Mouse (Mus musculus): ENCODE measurements around the gene Hsf2bp. TPM values are rescaled to one million over a fixed set of nuclear protein-coding genes. Genes with fewer than 3 reads are reported as not detected.

Gene Hsf2bp
- total and polyA plus RNA-seq, 3 experiments, result 0.04 to 0.15 TPM; not detected in 1

GRCm38 (mm10) chr17:31912387-31912786 lies 123.8 kb downstream of the Hsf2bp start:
- no peak for DNase-seq (ENCODE audit: low read depth, low spot score)
- no peak overlapping the region for H3K9ac ChIP-seq (ENCODE audit: control insufficient read depth, low read depth, low read length, poor library complexity, severe bottlenecking)
- H3K4me3 ChIP-seq (ENCODE audit: control insufficient read depth in 1 of 2, insufficient read depth in 1 of 2, low read depth in 2 of 2, low read length in 2 of 2), result no peak overlapping the region
- H3K9me3 ChIP-seq (replicated peaks; ENCODE audit: insufficient read depth, low read length), result no peaks in the 10 kb centered on the region
- no peaks in the 10 kb centered on the region for H3K36me3 ChIP-seq (ENCODE audit: control insufficient read depth in 1 of 2, insufficient read depth in 2 of 2, low read length in 2 of 2)
- no peaks in the 10 kb centered on the region for H3K27me3 ChIP-seq (ENCODE audit: control insufficient read depth in 1 of 2, insufficient read depth in 2 of 2, low read length in 2 of 2)
- H3K4me1 ChIP-seq (ENCODE audit: control insufficient read depth in 1 of 2, insufficient read depth in 2 of 2, low read length in 2 of 2), result no peaks in the 10 kb centered on the region
- no peaks in the 10 kb centered on the region for H3K79me2 ChIP-seq (ENCODE audit: control insufficient read depth, insufficient read depth, low read length, poor library complexity)
- TF ChIP-seq BHLHE40 (IDR thresholded peaks at IDR 0.05; ENCODE audit: borderline replicate concordance, low read depth, low read length) (no peak), TBP (IDR thresholded peaks at IDR 0.05; ENCODE audit: low read depth, low read length) (no peak), EP300 (IDR thresholded peaks at IDR 0.05; ENCODE audit: low read depth in 1 of 2, low read length in 2 of 2) (no peak)
- H3K27ac ChIP-seq (ENCODE audit: control insufficient read depth, low read depth, low read length), result no peak overlapping the region

DNA sequence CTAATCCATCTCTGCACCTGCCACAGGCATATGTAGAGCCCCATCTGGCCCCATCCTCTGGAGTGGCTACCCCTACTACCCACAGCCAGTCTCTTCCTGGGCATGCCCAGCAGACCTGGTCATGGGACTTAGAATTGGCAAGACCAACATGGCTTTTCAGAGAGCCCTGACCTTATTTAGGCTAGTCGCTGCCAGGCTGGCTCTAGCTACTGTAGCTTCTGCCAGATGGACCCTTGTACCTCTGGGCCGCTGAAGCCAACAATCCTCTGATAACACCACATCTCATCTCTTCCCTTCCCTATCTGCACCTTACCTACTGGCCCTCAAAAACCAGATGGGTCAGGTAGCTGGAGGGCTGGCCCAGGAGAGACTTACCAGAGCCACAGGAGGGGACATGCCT lies 127.2 kb downstream of the Hsf2bp start:
- H3K9me3 ChIP-seq (replicated peaks; ENCODE audit: insufficient read depth, low read length), result no peaks in the 10 kb centered on the region
- no peaks in the 10 kb centered on the region for H3K36me3 ChIP-seq (ENCODE audit: control insufficient read depth in 1 of 2, insufficient read depth in 2 of 2, low read length in 2 of 2)
- DNase-seq (ENCODE audit: low read depth, low spot score), result no peak
- H3K79me2 ChIP-seq (ENCODE audit: control insufficient read depth, insufficient read depth, low read length, poor library complexity), result no peaks in the 10 kb centered on the region
- H3K27me3 ChIP-seq (ENCODE audit: control insufficient read depth in 1 of 2, insufficient read depth in 2 of 2, low read length in 2 of 2), result no peaks in the 10 kb centered on the region
- no peak for TF ChIP-seq RAD21 (IDR thresholded peaks at IDR 0.05; ENCODE audit: low read depth, low read length)
- no peak for TF ChIP-seq JUND (IDR thresholded peaks at IDR 0.05; ENCODE audit: low read depth, low read length)
- no peak for TF ChIP-seq E2F4 (IDR thresholded peaks at IDR 0.05; ENCODE audit: borderline replicate concordance, low read depth, low read length)
- no peak for TF ChIP-seq BHLHE40 (IDR thresholded peaks at IDR 0.05; ENCODE audit: borderline replicate concordance, low read depth, low read length)
- no peak for TF ChIP-seq POLR2A (IDR thresholded peaks at IDR 0.05; ENCODE audit: control insufficient read depth in 1 of 2, insufficient read depth in 1 of 2, low read depth in 1 of 2, low read length in 2 of 2, poor library complexity in 1 of 2)
- TF ChIP-seq ZC3H11A (IDR thresholded peaks at IDR 0.05; ENCODE audit: low read depth, low read length), result no peak
- TF ChIP-seq HCFC1 (IDR thresholded peaks at IDR 0.05; ENCODE audit: low read depth, low read length), result no peak
- H3K27ac ChIP-seq (ENCODE audit: control insufficient read depth, low read depth, low read length), result no peak overlapping the region
- H3K4me1 ChIP-seq (ENCODE audit: control insufficient read depth in 1 of 2, insufficient read depth in 2 of 2, low read length in 2 of 2), result no peaks in the 10 kb centered on the region
- no peak overlapping the region for H3K4me3 ChIP-seq (ENCODE audit: control insufficient read depth in 1 of 2, insufficient read depth in 1 of 2, low read depth in 2 of 2, low read length in 2 of 2)
- H3K9ac ChIP-seq (ENCODE audit: control insufficient read depth, low read depth, low read length, poor library complexity, severe bottlenecking), result no peak overlapping the region

DNA sequence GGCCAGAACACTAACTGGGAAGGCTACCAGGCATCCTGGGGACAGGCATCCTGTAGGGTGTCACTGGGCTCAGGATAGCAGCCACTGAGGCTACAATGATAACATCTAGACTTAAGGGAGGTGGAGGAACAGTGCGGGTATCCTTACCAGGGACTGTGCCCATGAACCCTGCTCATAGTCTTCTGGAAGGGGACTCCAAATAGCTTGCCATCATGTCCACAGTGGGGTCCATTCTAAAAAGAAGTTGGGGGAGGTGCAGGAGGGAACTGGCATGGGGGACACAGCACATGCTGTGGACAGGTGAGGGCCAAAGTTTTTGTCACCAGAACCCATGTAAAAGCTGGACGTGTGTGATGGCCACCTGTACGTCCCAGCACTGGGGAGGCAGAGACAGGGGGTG lies 129.7 kb downstream of the Hsf2bp start:
- DNase-seq (ENCODE audit: low read depth, low spot score), result no peak
- Histone ChIP-seq H3K27me3 (ENCODE audit: control insufficient read depth in 1 of 2, insufficient read depth in 2 of 2, low read length in 2 of 2) (no peaks in the 10 kb centered on the region), H3K9ac (ENCODE audit: control insufficient read depth, low read depth, low read length, poor library complexity, severe bottlenecking) (no peak overlapping the region), H3K9me3 (replicated peaks; ENCODE audit: insufficient read depth, low read length) (no peaks in the 10 kb centered on the region), H3K4me3 (ENCODE audit: control insufficient read depth in 1 of 2, insufficient read depth in 1 of 2, low read depth in 2 of 2, low read length in 2 of 2) (no peak overlapping the region), H3K4me1 (ENCODE audit: control insufficient read depth in 1 of 2, insufficient read depth in 2 of 2, low read length in 2 of 2) (no peaks in the 10 kb centered on the region), H3K36me3 (ENCODE audit: control insufficient read depth in 1 of 2, insufficient read depth in 2 of 2, low read length in 2 of 2) (no peaks in the 10 kb centered on the region), H3K79me2 (ENCODE audit: control insufficient read depth, insufficient read depth, low read length, poor library complexity) (no peaks in the 10 kb centered on the region), H3K27ac (ENCODE audit: control insufficient read depth, low read depth, low read length) (no peak overlapping the region)
- no peak for TF ChIP-seq MXI1 (IDR thresholded peaks at IDR 0.05; ENCODE audit: low read depth, low read length)
- TF ChIP-seq ZMIZ1 (IDR thresholded peaks at IDR 0.05; ENCODE audit: low read depth, low read length), result no peak
- TF ChIP-seq CHD1 (IDR thresholded peaks at IDR 0.05; ENCODE audit: low read depth, low read length), result no peak
- TF ChIP-seq GATA1 (IDR thresholded peaks at IDR 0.05; ENCODE audit: low read depth, low read length), result no peak
- TF ChIP-seq NRF1 (IDR thresholded peaks at IDR 0.05; ENCODE audit: insufficient read depth, low read depth, low read length, poor library complexity, severe bottlenecking), result no peak
- TF ChIP-seq POLR2AphosphoS2 (IDR thresholded peaks at IDR 0.05; ENCODE audit: low read length), result no peak
- TF ChIP-seq USF1 (IDR thresholded peaks at IDR 0.05; ENCODE audit: low read depth, low read length), result no peak
- TF ChIP-seq ZC3H11A (IDR thresholded peaks at IDR 0.05; ENCODE audit: low read depth, low read length), result no peak
- no peak for TF ChIP-seq BHLHE40 (IDR thresholded peaks at IDR 0.05; ENCODE audit: borderline replicate concordance, low read depth, low read length)
- no peak for TF ChIP-seq USF2 (IDR thresholded peaks at IDR 0.05; ENCODE audit: borderline replicate concordance in 1 of 2, insufficient read depth in 1 of 2, low read depth in 1 of 2, low read length in 2 of 2)
- no peak for TF ChIP-seq KAT2A (conservative IDR thresholded peaks at IDR 0.05; ENCODE audit: low read depth, low read length)

All from MEL (cell line).